Mouse (Mus musculus) cortical plate, adult 2 months (tissue): ENCODE results near the gene Cstf2. TPM values are rescaled to one million over a fixed set of nuclear protein-coding genes. Genes with fewer than 3 reads are reported as not detected.

Experiments
- H3K27ac ChIP-seq: fragments of 200-500 bp; 2 replicates; pipeline ENCODE4 v1.5.1; 2012; ENCODE audit warnings: low read length, control low read depth, inconsistent platforms; ENCODE audit not compliant: insufficient read depth
- H3K4me1 ChIP-seq: fragments of 200-500 bp; 2 replicates; pipeline ENCODE4 v1.6.1; 2011; ENCODE audit warnings: low read length; ENCODE audit not compliant: control insufficient read depth, insufficient read depth
- H3K4me3 ChIP-seq: fragments of 200-500 bp; 2 replicates; pipeline ENCODE4 v1.5.1; 2011; ENCODE audit warnings: mild to moderate bottlenecking, low read length, control low read depth; ENCODE audit not compliant: insufficient read depth
- CTCF ChIP-seq: fragments of 200-500 bp; IDR thresholded peaks from 2 replicates; pipeline ENCODE4 v1.5.1; 2011; ENCODE audit warnings: mild to moderate bottlenecking, control low read depth, low read length; ENCODE audit not compliant: insufficient read depth; ENCODE audit errors: extremely low read depth
- POLR2A ChIP-seq: fragments of 200-500 bp; IDR thresholded peaks from 2 replicates; pipeline ENCODE4 v1.6.1; 2011; ENCODE audit warnings: mild to moderate bottlenecking, low read length, control low read depth; ENCODE audit not compliant: insufficient read depth; ENCODE audit errors: extremely low read depth
- polyA plus RNA-seq: library from polyadenylated mRNA; depleted of rRNA; stranded (reverse); fragments of >200 nt; gene quantifications from 2 replicates; pipeline ENCODE4 v1.2.3, GENCODE M21; 2012; rRNA removed

The Cstf2 gene
- polyA plus RNA-seq, result 107 and 122 TPM in 2 replicates

DNA sequence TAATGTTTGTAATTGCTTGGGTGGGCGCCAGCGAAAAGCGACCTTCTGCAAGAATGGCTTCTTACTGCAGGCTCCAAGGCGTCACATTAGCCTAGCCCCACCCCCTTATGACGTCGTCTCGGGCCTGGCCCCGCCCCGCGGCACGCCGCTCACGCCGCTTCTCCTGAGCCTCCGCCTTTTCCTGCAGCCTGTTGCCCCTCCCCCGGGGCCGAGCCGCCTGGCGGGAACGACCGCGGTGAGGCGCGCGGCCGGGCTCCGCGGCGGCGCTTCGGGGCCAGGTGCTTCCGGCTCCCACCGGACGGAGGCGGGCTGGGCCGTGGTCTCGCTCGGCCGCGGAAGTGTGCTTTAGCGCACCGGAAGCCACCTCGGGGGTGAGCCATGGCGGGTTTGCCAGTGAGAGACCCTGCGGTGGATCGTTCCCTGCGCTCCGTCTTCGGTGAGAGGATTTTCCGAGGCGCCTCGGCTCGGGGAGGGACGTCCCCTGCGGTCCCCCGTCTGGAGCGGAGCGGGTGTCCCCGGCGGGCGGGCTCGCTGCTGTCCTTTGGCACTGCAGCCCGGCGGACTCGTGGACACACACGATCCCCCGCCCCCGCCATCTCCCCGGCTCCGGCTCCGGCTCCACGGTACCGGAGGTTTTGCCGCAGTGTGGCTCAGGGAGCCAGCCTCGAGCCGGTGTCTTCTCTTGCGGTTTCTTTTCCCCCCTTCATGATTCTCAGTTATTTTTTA lies at the start of gene Cstf2:
Cstf2 (plus strand) TSS at position 201 of the 726 bp plus-strand sequence.
- peak; percentile 54; the same call in 1 of the 2 replicates for TF ChIP-seq POLR2A
- no peak for TF ChIP-seq CTCF
- Histone ChIP-seq H3K4me1 (peaks cover 4% of the 10 kb centered on the region; the same call in 1 of the 2 replicates), H3K4me3 (peak within 1 kb of the TSS; percentile 85), H3K27ac (peak within 1 kb of the TSS; percentile 85)

DNA sequence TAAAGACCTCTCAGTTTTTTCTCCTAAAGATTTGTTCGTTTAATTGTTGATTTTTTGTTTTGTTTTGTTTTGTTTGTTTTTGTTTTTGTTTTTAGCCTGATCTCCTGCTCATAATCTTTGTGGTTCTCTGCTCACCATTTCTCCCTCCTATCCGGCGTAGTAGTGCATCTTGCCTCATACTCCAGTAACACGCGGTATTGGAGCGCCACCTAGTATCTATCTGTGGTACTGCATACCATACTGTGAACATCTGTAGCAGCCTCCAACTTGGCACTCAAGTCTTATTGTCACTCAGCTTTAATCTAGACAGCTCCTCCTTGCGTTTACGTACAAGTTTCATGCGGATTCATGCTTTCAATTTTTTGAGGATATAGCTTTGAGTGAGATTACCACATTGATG lies 40.0 kb upstream of the Cstf2 start:
- H3K4me3 ChIP-seq, result no peak overlapping the region
- no peak overlapping the region for H3K27ac ChIP-seq
- H3K4me1 ChIP-seq, result no peaks in the 10 kb centered on the region
- peak; percentile 83 for TF ChIP-seq CTCF
- TF ChIP-seq POLR2A, result no peak

DNA sequence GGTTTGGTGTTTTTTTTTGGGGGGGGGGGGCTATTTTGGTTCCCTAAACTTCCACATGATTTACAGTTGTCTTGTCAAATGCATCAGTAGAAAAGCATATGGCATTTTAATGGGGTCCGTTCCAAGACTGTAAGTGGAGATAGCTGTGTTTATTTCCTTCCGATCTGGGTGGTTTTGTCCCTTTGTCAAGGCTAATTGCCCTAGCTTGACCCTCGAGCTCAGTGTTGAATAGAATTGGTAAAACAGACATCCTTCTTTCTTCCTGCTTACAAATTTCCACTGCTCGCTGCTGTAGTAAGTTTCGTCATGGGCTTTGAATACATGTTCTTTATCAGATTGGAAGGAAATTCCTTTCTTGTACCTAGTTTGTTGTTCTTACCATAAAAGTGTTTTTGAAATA lies 38.3 kb upstream of the Cstf2 start:
- H3K4me1 ChIP-seq, result no peaks in the 10 kb centered on the region
- H3K4me3 ChIP-seq, result no peak overlapping the region
- H3K27ac ChIP-seq, result no peak overlapping the region

DNA sequence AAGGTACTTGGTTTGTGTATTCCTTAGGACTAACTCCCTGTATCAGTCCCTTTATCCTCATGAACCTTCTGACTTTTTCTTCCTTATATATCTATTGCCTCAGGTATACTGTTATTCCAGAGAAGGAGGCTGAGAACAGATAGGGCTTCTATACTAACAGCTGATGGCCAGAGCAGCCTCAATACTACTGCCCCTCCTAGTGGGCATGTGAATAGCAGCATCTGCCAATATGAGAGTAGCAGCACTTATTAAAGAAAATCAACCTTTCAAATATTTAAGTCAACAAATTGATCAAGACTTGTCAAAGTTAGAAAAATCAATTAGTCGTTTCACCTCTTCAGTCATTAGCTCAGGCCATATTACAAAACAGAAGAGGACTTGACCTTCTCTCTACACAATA lies 10.0 kb upstream of the Cstf2 start:
- Histone ChIP-seq H3K4me3 (no peak overlapping the region), H3K4me1 (no peaks in the 10 kb centered on the region), H3K27ac (no peak overlapping the region)
- TF ChIP-seq CTCF (no peak), POLR2A (no peak)

More for the DNA sequence above, 38.3 kb upstream of the Cstf2 start:
- no peak for TF ChIP-seq POLR2A
- TF ChIP-seq CTCF, result no peak

DNA sequence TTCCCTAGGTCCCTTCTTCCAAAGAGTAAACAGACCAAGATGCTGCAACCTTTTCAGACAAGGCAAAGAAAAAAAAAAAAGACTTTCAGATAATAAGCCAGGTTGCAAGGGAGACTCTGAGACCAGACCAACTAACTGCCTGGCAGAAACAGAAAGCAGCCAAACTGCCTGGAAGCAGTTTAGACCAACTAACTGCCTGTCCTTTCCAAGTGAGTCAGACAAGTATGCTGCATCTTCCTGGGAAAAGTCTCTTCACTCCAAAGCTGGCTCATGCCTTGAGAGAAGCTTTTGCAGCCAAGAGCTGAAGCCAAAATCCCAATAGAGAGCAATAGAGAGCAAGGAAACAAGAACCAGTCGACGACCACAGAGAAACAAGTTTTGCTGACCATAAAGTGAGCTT lies 2.1 kb upstream of the Cstf2 start:
- TF ChIP-seq CTCF, result no peak
- no peak for TF ChIP-seq POLR2A
- H3K27ac ChIP-seq, result no peak overlapping the region

DNA sequence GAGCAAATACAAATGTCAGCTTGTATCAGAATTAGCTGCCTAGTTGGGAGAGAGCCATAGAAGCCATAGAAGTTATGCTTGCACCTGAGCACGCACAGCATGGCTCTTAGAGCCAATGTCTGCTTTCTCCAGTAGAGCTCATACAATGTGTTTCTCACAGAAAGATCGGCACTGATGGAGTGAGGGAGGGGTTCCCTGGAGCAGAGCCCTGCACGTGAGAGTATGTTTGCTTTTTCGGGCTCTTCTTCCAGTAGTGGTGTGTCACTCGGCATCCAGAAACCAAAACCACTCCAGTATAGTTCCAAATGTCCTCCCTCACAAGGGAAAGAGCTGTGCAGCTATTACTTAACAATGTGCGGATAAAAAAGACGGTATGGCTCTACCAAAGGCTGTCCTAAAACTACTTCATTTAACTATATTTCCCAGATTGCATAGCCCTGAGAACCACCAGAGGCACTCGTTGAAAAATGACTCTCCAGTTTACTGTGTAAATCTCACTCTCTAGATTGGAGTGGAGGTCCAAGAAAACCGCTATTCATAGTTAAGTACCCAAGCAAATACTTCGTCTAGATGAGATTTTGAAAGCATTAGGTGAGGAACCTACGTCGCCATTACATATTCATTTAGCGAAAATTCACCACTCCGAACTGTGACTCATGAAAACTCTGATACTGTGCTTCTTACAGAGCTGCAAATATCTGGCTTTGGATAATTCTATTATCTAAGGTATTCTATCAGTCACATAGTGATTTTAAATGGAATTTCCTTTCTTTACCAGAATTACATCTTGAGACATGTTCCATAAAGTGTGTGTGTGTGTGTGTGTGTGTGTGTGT lies 729 bp upstream of the Cstf2 start:
- H3K4me3 ChIP-seq, result peak overlapping the region; percentile 85; the same call in 1 of the 2 replicates
- H3K27ac ChIP-seq, result no peak overlapping the region
- H3K4me1 ChIP-seq, result peaks cover 4% of the 10 kb centered on the region; the same call in 1 of the 2 replicates
- TF ChIP-seq POLR2A (no peak), CTCF (no peak)

More for the DNA sequence above, 2.1 kb upstream of the Cstf2 start:
- Histone ChIP-seq H3K4me3 (no peak overlapping the region), H3K4me1 (peaks cover 4% of the 10 kb centered on the region; the same call in 1 of the 2 replicates)

DNA sequence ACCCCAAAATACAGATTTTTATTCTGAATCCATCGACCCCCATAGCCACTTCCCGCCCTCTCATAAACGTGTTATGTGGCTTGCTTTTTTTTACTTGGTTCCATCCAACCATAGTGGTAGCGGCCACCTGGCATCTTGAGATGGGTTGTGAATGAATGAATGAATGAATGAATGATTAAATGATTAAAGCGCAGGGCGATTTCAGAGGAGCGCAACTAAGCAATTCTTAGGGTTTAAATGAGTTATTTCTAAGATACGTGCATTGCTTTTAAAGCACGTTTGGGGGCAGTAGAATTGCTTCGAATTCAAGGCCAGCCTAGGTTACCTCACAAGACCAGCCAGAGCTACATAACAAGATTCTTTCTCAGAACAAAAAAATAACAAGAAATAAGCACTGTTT lies 777 bp downstream of the Cstf2 start:
- peak overlapping the region; percentile 85 for H3K4me3 ChIP-seq
- peak overlapping the region; percentile 85; the same call in 1 of the 2 replicates for H3K27ac ChIP-seq
- peaks cover 4% of the 10 kb centered on the region; the same call in 1 of the 2 replicates for H3K4me1 ChIP-seq
- TF ChIP-seq POLR2A, result no peak
- no peak for TF ChIP-seq CTCF

DNA sequence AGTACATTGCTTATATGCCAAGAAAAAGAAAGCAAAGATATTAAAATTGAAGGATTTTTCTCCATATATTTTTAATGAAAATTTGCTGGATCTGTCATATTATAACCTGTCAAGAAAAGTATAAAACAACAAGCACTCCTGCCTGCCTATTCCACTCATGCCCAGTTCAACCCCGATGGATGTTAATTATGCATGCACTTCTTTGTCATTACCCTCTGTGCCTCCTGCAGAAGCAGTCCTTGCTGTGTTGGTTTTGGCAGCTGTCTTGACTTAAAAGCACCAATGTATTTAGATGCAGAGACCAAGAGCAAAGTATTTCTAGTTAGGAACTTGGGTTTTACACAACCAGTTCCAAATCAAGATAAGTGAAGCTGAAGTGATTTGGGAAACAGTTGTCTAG lies 26.5 kb downstream of the Cstf2 start:
- Histone ChIP-seq H3K27ac (no peak overlapping the region), H3K4me3 (no peak overlapping the region), H3K4me1 (no peaks in the 10 kb centered on the region)
- TF ChIP-seq POLR2A, result no peak
- no peak for TF ChIP-seq CTCF

DNA sequence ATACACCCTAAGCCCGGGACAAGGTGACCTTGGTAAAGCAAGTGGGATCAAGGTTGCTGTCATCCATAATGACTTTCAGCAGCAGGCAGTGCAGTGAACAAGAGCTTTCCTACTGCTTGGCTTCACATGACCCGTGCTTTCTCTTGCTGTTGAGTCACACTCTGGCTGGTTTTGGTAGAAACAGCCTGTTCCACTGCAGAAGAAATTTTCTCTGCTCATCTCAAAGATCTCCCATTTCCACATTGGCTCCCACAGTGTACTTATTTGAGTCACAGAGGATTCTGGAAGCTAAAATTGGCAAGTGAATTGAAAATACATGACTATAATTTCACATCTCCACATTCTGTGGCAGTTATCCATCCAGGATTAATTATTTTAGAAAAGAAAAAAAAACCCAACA lies 43.7 kb downstream of the Cstf2 start:
- H3K27ac ChIP-seq, result no peak overlapping the region
- no peaks in the 10 kb centered on the region for H3K4me1 ChIP-seq
- no peak overlapping the region for H3K4me3 ChIP-seq
- no peak for TF ChIP-seq CTCF
- no peak for TF ChIP-seq POLR2A

DNA sequence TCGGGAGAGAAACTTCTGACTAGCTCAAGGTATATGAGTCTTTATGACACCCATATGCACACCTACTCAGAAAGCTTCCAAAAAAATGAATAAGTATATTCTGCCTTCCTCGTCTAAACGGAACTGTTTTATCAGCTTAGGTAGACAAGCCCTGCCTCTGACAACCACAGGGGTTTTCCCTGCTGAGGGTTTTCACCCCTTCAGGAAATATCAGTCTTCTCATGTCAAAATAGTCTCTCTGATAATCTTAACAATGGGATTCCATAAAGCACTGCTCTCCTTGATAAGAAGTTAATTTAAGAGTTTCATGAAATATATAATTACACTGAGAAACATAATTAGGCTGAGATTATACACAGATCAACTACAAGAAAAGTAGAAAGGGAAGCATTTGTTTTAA lies 52.8 kb downstream of the Cstf2 start:
- TF ChIP-seq CTCF (no peak), POLR2A (no peak)
- Histone ChIP-seq H3K4me3 (no peak overlapping the region), H3K27ac (no peak overlapping the region), H3K4me1 (no peaks in the 10 kb centered on the region)
